Mouse (Mus musculus): ENCODE measurements around the gene Sbno2.

Gene Sbno2

DNA sequence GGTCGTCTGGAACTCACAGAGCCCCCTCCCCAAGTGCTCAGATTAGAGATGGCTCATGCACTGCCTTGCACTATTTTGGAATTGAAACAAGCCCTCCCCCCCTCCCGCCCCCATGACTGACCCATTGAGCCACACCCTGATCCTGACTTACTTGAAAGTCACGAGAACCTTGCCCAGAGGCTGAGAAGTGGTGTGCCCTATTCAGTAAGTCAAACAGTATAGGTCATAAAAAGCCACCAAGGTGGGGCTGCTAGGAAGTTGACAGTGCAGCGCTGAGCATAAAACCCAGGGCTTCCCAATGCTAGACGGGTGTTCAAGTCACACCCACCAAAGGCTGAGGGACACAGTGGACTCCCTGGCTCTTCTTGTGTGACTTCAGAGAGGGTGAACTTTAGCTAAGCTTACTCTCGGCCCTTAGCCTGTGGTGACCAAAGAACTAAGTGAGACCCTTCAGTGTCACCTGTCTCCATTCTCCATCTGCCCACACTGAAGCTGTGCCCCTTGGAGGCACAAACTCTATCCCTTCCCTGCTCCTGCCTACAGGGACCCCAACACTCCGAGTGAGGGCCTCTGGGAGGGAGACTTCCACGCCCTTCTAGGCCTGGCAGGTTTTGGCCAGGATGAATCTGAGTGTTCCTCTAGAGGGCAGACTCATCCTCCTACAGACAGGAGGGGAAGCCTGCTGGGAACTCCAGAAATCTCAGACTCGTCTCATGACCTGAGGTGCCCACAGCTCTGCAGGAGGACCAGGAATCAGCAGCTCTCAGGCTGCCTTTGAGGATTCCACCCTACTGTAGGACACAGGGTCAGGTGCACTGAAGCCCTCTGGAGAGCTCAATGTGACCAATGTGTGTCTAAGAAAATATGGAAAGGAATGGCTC is 71.6 kb downstream of the Sbno2 start:
- DNase-seq = peak; percentile 56 to 59

DNA sequence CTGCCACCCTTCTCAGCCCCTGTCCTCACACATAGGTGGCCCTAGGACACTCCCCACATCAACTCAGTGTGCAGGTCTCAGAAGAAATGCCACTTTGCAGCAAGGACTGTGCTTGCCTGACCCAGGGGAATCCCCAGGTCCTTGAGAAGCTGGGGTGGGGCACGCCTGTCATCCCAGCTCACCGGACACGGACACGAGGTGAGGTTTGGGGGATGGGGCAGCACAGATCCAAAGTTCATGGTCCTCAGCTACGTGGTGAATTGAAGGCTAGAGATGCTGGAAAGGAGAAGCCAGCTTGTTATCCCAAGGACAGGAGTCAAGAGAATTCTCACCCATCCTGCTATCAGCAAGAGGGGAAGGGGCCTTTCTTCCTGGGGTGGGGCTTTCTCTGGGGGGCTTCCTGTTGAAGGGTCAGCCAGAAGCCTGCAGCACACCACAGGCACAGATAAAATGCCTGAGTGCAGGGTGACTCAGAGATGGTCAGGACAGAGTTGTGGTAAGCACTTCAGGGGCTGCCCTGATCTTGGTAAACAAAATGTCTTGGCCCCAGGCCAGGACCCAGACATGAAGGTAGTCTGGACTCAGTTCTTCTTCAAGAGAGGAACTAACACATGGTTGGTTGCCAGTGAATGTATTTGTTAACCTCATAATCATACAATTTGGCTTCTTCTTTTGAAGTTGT is 72.4 kb downstream of the Sbno2 start:
- DNase-seq = no peak

DNA sequence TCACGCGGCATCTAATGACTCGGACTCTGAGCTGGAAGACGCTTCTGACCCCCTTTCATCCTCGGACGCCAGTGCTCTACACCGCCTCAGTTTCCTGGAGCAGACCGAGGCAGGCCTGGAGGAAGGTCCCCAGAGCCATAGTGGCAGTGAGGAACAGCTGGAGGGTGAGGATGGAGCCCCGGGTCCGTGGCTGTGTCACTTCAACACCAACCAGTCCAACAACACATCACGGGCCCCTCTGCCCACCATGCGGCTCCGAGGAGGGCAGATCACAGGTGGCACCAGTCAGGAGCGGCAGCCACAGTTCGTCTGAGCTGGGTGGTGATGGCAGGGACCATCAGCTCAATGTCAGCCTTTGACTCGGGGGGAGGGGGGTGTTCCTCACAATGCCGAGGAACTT is 74.6 kb downstream of the Sbno2 start:
- no peak for DNase-seq

DNA sequence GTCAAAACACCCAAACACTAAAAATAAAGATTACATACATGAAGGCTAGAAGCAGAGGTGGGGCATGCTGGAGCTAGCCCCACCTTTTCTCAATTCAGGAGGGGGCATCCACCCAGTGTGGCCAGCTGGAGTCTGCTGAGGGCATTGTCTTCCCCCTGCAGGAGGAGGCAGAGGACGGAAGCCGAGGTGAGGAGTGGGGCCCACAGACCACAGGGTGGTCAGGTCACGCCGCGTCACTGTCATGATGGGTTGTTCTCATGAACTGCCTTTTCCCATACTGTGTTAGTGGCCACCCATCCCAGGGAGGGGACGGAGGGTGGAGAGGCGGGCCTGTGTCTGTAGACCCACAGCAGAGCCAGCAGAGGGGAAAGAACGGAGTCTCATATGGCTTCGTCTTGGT is 75.2 kb downstream of the Sbno2 start:
- no peak for DNase-seq

DNA sequence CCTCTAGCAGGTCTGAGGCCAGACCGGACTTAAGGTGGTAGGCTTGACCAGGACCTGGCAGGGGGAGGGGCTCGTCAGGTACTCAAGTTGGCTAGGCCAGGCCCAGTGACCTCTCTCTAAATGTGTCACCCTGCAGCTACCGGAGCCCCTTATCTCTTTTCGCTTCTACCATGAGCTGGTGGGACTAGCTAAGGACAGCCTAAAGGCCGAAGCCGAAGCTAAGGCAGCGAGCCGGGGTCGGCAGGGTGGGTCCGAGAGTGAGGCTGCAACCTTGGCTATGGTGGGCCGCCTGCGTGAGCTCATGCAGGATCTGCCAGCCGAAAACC is 76.9 kb downstream of the Sbno2 start:
- no peak for DNase-seq

- no peak for DNase-seq
Measured at GRCm38 (mm10) chr10:80027681-80028520, 77.5 kb downstream of the Sbno2 start.

DNA sequence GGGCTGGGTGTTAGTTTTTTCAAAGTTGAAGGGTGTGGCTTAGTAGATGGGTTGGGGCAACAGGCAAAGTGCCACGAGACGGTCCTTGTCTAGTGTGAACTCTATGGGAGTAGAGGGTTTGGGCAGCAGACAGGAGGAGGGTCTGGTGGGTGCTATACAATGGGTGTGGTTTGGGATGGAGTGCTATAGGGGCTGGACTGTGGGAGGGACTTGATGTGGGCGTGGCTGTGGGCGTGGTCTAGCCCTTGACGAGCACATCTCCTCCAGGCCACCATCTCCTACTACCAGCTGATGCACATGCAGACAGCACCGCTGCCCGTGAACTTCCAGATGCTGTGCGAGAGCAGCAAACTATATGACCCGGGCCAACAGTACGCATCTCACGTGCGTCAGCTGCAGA is 79.5 kb downstream of the Sbno2 start:
- no peak for DNase-seq

DNA sequence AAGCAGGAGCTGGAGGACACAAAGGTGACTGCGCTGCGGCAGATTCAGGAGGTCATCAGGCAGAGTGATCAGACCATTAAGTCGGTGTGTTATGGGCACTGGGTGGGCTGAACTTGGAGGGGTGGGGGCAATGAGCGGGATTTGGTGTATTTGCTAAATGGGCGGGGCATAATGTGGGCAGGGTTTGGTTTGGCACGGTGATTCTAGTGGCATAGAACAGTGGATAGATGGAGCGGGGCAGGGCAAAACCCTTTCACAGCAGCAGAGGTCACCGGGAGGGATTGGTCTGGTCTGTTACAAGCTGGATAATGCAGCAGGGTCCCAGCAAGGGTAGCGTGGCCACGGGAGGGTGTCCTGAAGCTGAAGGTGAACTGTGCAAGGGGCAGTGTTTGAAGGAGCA is 79.9 kb downstream of the Sbno2 start:
- DNase-seq = no peak

DNA sequence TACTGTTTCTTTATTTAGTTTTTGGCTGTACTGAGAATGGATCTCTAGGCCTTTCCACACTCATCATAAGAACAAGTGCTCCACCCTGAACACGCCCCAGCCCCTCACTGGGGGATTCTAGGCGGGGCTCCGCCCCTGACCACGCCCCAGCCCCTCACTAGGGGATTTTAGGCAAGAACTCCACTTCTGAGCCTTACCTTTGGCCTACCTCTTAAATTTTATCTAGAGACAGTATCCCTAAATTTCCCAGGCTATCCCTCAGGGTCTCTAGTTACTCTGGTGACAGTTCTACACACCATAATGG is 80.4 kb downstream of the Sbno2 start:
- DNase-seq = no peak

DNA sequence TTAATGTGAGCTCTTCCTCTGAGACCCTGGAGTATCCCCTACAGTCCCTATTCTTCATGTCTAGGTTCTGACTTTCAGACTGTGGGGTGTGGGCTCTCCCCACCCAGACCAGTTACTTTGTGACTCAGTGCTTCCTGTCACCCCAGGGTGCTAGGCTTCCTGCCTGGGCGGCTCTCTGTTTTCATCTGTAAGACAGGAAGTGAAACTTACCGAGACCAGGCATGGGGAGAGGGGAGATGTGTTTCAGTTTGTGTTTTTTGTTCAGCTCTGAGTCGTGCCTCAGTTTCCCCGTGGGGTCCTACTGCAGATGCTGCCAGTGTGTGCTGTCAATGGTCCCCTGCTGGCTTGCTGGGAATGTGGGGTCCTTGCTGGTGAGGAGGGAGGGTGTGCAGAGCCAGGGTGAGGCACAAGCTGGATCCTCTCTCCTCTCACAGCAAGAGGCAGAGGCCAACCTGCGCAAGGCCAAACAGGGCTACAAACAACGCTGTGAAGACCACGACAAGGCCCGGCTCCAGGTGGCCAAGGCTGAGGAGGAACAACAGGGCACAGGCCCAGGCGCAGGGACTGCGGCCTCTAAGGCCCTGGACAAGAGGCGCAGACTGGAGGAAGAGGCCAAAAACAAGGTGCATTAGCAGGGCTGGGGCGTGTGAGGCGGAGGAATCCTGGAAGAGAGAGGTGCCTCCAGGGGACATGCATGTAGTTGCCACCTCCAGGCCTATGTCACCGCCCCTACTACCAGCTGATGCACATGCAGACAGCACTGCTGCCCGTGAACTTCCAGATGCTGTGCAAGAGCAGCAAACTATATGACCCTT is 80.9 kb downstream of the Sbno2 start:
- DNase-seq = no peak

- no peak for DNase-seq
Measured at GRCm38 (mm10) chr10:80023758-80024157, 81.6 kb downstream of the Sbno2 start.

GRCm38 (mm10) chr10:80022806-80023205 is 82.6 kb downstream of the Sbno2 start:
- DNase-seq = no peak

GRCm38 (mm10) chr10:80022164-80022563 is 83.2 kb downstream of the Sbno2 start:
- DNase-seq = no peak

- DNase-seq = no peak
Measured at GRCm38 (mm10) chr10:80021320-80021641, 84.1 kb downstream of the Sbno2 start.

- no peak for DNase-seq
Measured at GRCm38 (mm10) chr10:80020603-80021319, 84.6 kb downstream of the Sbno2 start.

DNA sequence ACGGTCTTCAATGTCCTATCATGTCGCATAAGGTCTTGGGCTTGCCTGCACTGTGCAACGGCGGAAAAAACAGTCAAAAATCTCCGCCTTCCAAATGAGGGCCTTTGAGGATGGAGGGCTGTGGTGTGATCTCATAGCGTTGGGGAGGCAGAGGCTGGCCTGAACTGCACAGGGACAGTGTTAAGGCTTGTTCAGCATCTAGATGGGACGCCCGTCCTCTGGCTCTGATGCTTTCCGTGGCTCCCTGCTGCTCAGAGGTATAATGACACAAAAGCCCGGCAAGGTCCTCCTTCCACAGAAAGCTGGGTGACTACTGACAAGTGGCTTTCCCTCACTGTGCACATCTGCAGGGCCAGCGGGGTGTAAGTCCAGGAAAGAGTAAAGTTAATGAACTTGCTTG is 85.2 kb downstream of the Sbno2 start:
- no peak for DNase-seq

DNA sequence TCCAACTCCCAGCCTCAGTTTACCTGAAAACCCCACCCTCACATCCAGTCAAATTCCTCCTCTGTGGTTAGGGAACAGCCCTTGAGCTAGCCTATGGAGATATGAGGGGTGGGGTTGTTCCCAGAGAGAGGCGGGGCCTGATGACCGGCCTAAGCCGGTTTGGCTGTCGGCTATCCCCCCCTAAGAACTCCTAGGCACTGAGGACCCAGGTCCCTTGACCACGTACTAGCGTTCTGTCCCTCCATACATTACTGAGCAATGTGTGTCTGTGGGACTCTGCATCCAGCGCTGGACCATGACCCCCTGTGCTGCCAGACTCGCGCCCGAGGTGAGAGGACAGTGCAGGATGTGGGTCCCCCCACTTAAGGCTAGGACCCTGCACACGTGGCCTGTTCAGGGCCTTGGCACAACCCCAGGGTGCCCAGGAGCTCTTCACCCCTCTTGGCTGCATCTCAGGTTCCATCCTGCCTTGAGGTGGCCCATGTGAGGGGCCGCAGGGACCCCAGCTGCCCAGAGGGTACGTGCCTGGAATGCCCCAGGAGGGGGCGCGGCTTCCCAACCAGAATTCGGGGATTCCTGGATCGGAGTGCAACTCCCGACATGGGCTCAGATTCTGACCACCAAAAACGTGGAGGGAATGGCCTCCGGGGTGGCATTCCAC is 85.8 kb downstream of the Sbno2 start:
- no peak for DNase-seq

DNA sequence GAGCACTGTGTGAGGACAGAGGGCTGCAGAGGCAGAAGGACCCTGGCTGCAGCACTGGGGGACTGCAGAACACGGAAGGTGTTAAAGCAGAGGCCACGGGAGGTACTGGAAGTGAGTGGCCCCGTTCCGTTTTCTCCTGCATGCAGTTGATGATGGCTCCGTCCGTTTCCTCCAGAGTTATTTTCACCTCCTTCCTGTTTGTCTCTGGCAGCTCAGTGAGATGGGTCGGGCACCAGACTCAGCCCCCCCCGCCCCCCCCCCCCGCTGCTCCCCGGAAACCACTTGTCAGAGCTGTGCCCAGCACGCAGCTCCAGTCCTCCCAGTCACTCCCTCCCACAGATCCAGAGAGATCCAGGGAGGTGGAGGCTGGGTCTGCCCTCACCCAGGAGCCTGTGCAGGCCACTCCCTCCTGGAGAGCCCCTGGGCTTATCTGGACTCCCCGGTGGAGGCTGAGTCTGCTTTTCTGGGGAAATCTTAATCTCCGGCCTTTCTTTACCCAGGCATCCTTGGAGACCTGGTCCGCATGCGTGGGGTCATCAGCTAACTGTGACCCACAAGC is 86.6 kb downstream of the Sbno2 start:
- no peak for DNase-seq

GRCm38 (mm10) chr10:80017771-80018170 is 87.6 kb downstream of the Sbno2 start:
- DNase-seq = no peak

DNA sequence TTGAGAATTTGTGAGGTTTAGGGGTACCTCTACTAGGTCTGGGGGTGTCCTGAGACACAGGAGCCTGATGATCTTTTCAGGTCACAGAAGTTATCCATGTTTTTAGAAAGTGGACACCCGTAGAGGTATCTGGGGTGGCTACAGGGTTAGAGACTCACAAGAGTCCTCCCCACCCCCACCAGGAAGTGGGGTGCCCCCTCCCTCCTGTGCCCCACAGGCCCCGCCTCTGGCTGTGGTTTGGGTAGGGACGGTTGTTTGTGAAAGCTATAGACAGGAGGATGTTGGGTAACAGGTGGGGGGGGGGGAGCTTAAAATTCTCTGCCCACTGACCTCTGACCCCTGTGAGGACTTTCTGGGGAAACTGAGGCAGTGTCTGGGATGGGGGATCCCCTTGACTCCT is 88.0 kb downstream of the Sbno2 start:
- no peak for DNase-seq

DNA sequence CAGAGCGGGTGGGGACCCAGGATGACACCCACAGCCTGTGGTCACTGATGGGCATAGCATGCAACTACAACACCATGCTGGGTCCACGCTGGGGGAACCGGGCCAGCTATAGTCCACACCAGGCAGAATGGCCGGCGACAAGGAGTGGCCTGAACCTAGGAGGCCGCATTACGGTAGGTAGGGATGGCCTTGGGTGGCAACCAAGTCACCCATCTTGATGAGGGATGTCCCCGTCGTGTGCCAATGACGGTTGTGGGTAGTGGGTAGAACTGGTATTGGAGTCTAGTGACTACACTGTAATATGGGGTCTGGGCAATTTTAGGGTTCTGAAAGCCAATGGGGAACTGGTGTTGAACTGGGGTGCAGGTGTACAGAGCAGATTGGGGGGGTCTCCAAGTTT is 88.4 kb downstream of the Sbno2 start:
- no peak for DNase-seq

- no peak for DNase-seq
Measured at GRCm38 (mm10) chr10:80016511-80016910, 88.9 kb downstream of the Sbno2 start, which contains the start of gene Arhgap45. TSS of gene Arhgap45 (plus strand) at chr10:80016653.
